Mouse (Mus musculus) mesoderm, embryonic 11.5 days (tissue): Measurements from ENCODE around the gene 1700021F07Rik.

Experiments
- DNase-seq: peaks from one replicate; pipeline ENCODE4 v3.0.0-alpha.2; 2012; ENCODE audit warnings: low read depth, low spot score

The 1700021F07Rik gene

GRCm38 (mm10) chr2:173561851-173562442, 39.6 kb downstream of the 1700021F07Rik start:
- peak; percentile 70 for DNase-seq

DNA sequence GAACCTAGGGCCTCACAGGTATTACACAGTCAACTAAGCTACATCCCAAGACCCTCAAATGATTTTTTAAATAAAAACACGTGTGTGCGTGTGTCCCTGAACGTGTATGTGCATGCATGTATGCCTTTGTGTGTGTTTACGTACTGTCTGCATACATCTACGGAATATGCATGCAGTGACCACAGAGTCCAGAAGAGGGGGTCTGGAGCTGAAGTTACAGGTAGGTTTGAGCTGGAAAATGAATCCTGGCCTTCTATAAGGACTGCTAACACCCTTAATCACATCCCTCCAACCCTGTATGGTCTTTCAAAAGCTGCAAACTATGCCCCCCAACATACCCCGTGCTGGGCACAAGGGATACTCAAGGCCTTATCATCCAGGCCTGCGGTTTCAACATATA, 41.0 kb downstream of the 1700021F07Rik start:
- DNase-seq = no peak

DNA sequence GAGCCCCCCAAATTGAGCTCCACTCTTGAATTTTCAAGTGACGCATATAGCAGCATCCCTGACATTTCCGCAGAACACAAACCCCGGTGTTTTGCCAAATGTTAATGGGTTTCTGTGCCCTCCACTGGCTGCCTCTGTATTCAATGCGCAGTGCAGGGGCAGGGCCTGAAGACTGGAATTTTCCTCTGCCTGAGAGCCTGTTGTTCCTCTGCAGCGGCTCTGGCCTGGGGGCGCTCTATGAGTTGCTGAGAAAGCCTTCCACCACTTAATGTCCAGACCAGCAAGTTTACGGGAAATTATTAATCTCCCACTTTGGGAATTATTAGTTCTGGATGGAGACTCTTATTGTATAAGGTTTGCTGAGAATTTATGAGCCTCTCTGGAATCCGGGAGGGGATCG, 41.8 kb downstream of the 1700021F07Rik start:
- DNase-seq = no peak
